Mouse (Mus musculus): ENCODE results near the gene Itga7. TPM values are rescaled to one million over a fixed set of nuclear protein-coding genes. Genes with fewer than 3 reads are reported as not detected.

The Itga7 gene
- polyA plus RNA-seq (2016; fragmentation: Nextera tagmentation; extraction: Ambion mirVana), result 0.15 and 0.24 TPM in 2 replicates

DNA sequence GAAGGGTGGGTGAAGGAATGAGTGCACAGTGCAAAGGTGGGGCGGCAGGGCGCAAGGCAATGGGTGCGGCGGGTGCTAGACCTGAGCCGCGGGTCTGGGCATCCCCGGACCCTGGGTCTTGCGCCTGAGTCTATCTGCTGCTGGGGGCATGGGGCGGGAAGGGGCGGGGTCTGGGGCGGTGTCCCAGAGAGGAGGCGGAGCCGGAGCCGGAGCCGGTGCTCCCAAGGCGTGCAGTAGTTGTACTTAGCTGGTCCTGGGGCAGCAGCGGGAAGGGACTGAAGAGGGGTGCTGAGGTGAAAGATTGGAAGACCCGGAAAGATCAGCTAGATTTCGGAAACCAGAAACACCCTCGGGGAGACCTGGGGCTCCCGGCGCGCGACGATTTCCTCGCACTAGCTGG, at the start of gene Itga7:
Itga7 (plus strand) TSS at position 245 of the 400 bp plus-strand sequence.
- Histone ChIP-seq H3K27ac (no peak within 1 kb of the TSS), H3K9me3 (replicated peaks) (no peaks in the 10 kb centered on the region), H3K36me3 (no peaks in the 10 kb centered on the region), H3K4me1 (peaks cover 15% of the 10 kb centered on the region), H3K27me3 (ENCODE audit: low read depth, poor library complexity, severe bottlenecking) (peaks cover 86% of the 10 kb centered on the region), H3K4me3 (peak within 1 kb of the TSS; percentile 56)
- peak; percentile 78 for DNase-seq (ENCODE audit: low spot score)
- under 1% methylated on average over 26 of the region's 26 CpGs for WGBS

DNA sequence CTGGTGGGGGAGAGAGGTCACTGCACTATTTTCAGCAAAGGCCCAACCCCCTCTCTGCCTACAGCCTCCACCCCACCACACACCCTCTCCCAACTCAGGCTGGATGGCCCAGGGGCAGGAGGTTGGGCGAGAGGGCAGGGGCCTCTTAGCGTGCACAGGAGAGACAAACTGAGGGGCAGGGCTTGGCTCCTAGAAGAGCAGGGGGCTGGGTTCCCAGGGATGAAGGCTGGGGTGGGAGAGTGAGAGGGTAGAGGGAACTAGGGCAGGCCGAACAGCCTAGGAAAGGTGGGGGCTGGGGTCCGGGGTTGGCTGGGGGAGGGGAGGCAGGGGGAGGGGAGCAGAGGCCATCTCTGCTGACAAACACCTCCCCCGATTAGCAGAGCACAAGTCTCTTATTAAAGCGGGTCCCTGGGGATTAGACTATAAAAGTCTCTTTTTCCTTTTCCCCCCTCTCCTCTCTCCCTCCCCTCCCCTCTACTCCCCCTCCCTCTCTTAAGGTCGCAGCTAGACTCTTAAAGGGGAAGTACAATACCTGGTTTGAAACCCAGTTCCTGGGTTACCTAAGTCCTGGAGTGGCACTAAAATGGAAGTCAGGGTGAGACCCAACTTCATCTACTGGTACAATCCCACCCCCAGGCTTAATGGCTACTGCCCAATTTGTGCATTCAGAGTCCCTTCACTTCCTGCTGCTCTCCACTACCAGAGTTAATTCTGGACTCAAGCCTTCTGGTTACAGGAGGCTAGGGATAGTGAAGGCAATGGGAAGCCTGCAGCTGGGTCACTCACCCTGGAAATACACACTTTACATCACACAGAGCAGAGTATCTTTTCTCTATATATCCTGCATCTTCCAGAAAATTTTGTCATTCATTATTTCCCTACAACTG, 44.4 kb upstream of the Itga7 start:
- peaks cover 53% of the 10 kb centered on the region for H3K4me1 ChIP-seq
- WGBS, result 0% methylated on average over 7 of the region's 7 CpGs

GRCm38 (mm10) chr10:128889846-128890245, 43.8 kb upstream of the Itga7 start:
- Histone ChIP-seq H3K36me3 (peaks cover 35% of the 10 kb centered on the region), H3K4me1 (peaks cover 54% of the 10 kb centered on the region), H3K27me3 (ENCODE audit: low read depth, poor library complexity, severe bottlenecking) (peaks cover 10% of the 10 kb centered on the region; the same call in 1 of the 2 replicates), H3K9me3 (replicated peaks) (no peaks in the 10 kb centered on the region), H3K4me3 (peak overlapping the region; percentile 93), H3K27ac (peak overlapping the region; percentile 95)
- WGBS, result 0% methylated on average over 1 of the region's 2 CpGs
- DNase-seq (ENCODE audit: low spot score), result no peak

More for the DNA sequence above, 44.4 kb upstream of the Itga7 start:
- Histone ChIP-seq H3K27ac (peak overlapping the region; percentile 95), H3K27me3 (ENCODE audit: low read depth, poor library complexity, severe bottlenecking) (peaks cover 7% of the 10 kb centered on the region; the same call in 1 of the 2 replicates), H3K36me3 (peaks cover 42% of the 10 kb centered on the region), H3K9me3 (replicated peaks) (no peaks in the 10 kb centered on the region), H3K4me3 (peak overlapping the region; percentile 93)
- DNase-seq (ENCODE audit: low spot score), result peak; percentile 89

- WGBS, result under 1% methylated on average over 40 of the region's 40 CpGs
- peak overlapping the region; percentile 93 for H3K4me3 ChIP-seq
- DNase-seq (ENCODE audit: low spot score), result peak; percentile 53
- H3K9me3 ChIP-seq (replicated peaks), result no peaks in the 10 kb centered on the region
- H3K27me3 ChIP-seq (ENCODE audit: low read depth, poor library complexity, severe bottlenecking), result peaks cover 10% of the 10 kb centered on the region; the same call in 1 of the 2 replicates
- H3K4me1 ChIP-seq, result peaks cover 59% of the 10 kb centered on the region
- H3K27ac ChIP-seq, result peak overlapping the region; percentile 95
- peaks cover 27% of the 10 kb centered on the region for H3K36me3 ChIP-seq
Observed at GRCm38 (mm10) chr10:128890383-128891295, 43.0 kb upstream of the Itga7 start.

DNA sequence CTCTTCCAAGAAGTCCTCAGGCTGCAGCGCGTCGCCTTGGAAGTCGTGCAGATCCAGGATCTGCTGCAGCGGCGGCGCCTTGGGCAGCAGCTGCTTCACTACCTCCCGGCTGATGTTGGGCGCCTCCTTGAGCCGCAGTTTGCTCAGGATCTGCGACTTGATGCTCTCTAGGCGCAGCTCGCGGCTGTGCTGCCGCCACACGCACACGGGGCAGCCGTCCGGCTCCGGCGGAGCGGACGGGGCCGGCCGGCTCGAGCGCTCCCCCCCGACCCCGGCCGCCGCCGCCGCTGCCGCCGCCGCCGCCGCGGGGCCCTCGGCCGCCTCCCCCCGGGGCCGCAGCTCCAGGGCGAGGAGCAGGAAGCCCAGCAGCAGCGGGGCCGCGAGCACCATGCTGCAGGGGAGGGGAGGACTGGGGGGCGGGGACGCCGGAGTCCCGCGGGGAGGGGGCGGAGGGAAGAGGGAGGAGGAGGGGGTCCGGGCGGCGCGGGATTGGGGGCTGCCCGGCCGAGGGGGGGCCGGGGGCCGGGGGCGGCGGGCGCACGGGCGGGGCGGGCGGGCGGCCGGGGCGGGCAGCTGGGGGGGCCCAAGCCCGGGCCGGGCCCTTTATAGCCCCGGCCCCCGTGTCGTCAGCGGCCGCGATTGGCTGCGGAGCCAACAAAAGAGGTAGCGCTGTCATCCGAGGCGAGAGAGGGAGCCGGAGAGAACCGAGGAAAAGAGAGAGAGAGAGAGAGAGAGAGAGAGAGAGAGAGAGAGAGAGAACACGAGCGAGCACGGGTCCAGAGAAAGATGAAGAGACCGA, 42.1 kb upstream of the Itga7 start, which contains the start of gene Gdf11:
Gdf11 (minus strand) TSS at position 423 of the 799 bp plus-strand sequence.
- Histone ChIP-seq H3K27ac (peak within 1 kb of the TSS; percentile 95), H3K4me3 (peak within 1 kb of the TSS; percentile 93), H3K27me3 (ENCODE audit: low read depth, poor library complexity, severe bottlenecking) (peaks cover 18% of the 10 kb centered on the region), H3K36me3 (peaks cover 19% of the 10 kb centered on the region), H3K4me1 (peaks cover 60% of the 10 kb centered on the region), H3K9me3 (replicated peaks) (no peaks in the 10 kb centered on the region)
- peak; percentile 90 for DNase-seq (ENCODE audit: low spot score)
- WGBS, result under 1% methylated on average over 60 of the region's 89 CpGs

- Histone ChIP-seq H3K27ac (peak overlapping the region; percentile 95), H3K36me3 (peaks cover 11% of the 10 kb centered on the region), H3K4me3 (peak overlapping the region; percentile 93), H3K27me3 (ENCODE audit: low read depth, poor library complexity, severe bottlenecking) (peaks cover 26% of the 10 kb centered on the region), H3K9me3 (replicated peaks) (no peaks in the 10 kb centered on the region), H3K4me1 (peaks cover 57% of the 10 kb centered on the region)
- DNase-seq (ENCODE audit: low spot score), result peak; percentile 48
- under 1% methylated on average over 9 of the region's 9 CpGs for WGBS
Observed at GRCm38 (mm10) chr10:128892246-128892645, 41.4 kb upstream of the Itga7 start.

DNA sequence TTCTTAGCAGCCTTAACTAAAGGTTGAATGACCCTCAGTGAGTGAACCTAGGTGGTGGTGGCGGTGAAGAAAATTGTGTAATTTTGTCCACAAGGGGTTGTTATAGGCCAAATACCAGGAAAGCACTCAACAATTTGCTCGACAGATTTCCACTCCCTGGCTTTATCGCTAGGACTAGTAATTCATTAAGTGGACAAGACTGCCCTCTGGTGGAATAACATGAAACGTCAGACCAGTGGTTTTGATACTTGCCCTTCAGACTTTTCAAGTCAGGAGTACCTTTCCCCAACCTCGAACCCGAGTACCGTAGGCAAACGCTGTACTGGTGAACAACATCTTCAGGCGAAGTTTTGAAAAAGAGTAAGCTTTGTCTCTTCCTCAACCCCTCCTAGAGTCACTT, 38.2 kb upstream of the Itga7 start:
- under 1% methylated on average over 9 of the region's 9 CpGs for WGBS
- Histone ChIP-seq H3K4me3 (peak overlapping the region; percentile 32; the same call in 1 of the 2 replicates), H3K27ac (no peak overlapping the region), H3K4me1 (peaks cover 31% of the 10 kb centered on the region), H3K9me3 (replicated peaks) (no peaks in the 10 kb centered on the region), H3K36me3 (no peaks in the 10 kb centered on the region), H3K27me3 (ENCODE audit: low read depth, poor library complexity, severe bottlenecking) (peaks cover 31% of the 10 kb centered on the region)
- DNase-seq (ENCODE audit: low spot score), result peak; percentile 71

GRCm38 (mm10) chr10:128895952-128896693, 37.5 kb upstream of the Itga7 start:
- peak; percentile 41 for DNase-seq (ENCODE audit: low spot score)
- peaks cover 31% of the 10 kb centered on the region for H3K4me1 ChIP-seq
- peak overlapping the region; percentile 32 for H3K4me3 ChIP-seq
- H3K27ac ChIP-seq, result no peak overlapping the region
- 4% methylated on average over 17 of the region's 17 CpGs for WGBS
- H3K9me3 ChIP-seq (replicated peaks), result no peaks in the 10 kb centered on the region
- peaks cover 31% of the 10 kb centered on the region for H3K27me3 ChIP-seq (ENCODE audit: low read depth, poor library complexity, severe bottlenecking)
- no peaks in the 10 kb centered on the region for H3K36me3 ChIP-seq

- 48% methylated on average over 1 of the region's 1 CpGs for WGBS
- no peaks in the 10 kb centered on the region for H3K9me3 ChIP-seq (replicated peaks)
Observed at GRCm38 (mm10) chr10:128896807-128897206, 36.8 kb upstream of the Itga7 start.

GRCm38 (mm10) chr10:128897501-128897900, 36.1 kb upstream of the Itga7 start:
- no peak for DNase-seq (ENCODE audit: low spot score)
- Histone ChIP-seq H3K27me3 (ENCODE audit: low read depth, poor library complexity, severe bottlenecking) (peaks cover 31% of the 10 kb centered on the region), H3K4me1 (peaks cover 26% of the 10 kb centered on the region), H3K9me3 (replicated peaks) (no peaks in the 10 kb centered on the region), H3K27ac (no peak overlapping the region), H3K4me3 (no peak overlapping the region), H3K36me3 (no peaks in the 10 kb centered on the region)
- WGBS, result 29% methylated on average over 1 of the region's 1 CpGs

More at GRCm38 (mm10) chr10:128896807-128897206, 36.8 kb upstream of the Itga7 start:
- peaks cover 31% of the 10 kb centered on the region for H3K27me3 ChIP-seq (ENCODE audit: low read depth, poor library complexity, severe bottlenecking)
- H3K27ac ChIP-seq, result no peak overlapping the region
- no peak for DNase-seq (ENCODE audit: low spot score)
- peaks cover 31% of the 10 kb centered on the region for H3K4me1 ChIP-seq
- no peaks in the 10 kb centered on the region for H3K36me3 ChIP-seq
- H3K4me3 ChIP-seq, result peak overlapping the region; percentile 32; the same call in 1 of the 2 replicates

- Histone ChIP-seq H3K27ac (no peak overlapping the region), H3K36me3 (no peaks in the 10 kb centered on the region), H3K4me3 (no peak overlapping the region), H3K27me3 (ENCODE audit: low read depth, poor library complexity, severe bottlenecking) (peaks cover 20% of the 10 kb centered on the region), H3K9me3 (replicated peaks) (no peaks in the 10 kb centered on the region), H3K4me1 (peaks cover 17% of the 10 kb centered on the region)
- 86% methylated on average over 6 of the region's 6 CpGs for WGBS
- no peak for DNase-seq (ENCODE audit: low spot score)
Observed at GRCm38 (mm10) chr10:128899759-128900490, 33.7 kb upstream of the Itga7 start.
